Mouse (Mus musculus): Measurements from ENCODE around the gene Rpl35.
"Not testable (repeated sequence)": the region's sequence is repeated elsewhere in the genome, so short reads cannot be mapped to it uniquely, and the experiment has no call there.

The Rpl35 gene

GRCm38 (mm10) chr2:39005574-39006079 lies at the start of gene Rpl35:
Gene Rpl35, minus strand, starts transcription at chr2:39005624.
- DNase-seq, result peak; percentile 83

- DNase-seq, result no peak
Observed at GRCm38 (mm10) chr2:39048515-39048914, 43.1 kb upstream of the Rpl35 start.

- DNase-seq, result no peak
Observed at GRCm38 (mm10) chr2:39040215-39040614, 34.8 kb upstream of the Rpl35 start.

GRCm38 (mm10) chr2:39031611-39032010 lies 26.2 kb upstream of the Rpl35 start:
- DNase-seq, result no peak

GRCm38 (mm10) chr2:39020004-39020403 lies 14.6 kb upstream of the Rpl35 start:
- DNase-seq, result no peak

- DNase-seq, result no peak
Observed at GRCm38 (mm10) chr2:39016581-39016980, 11.2 kb upstream of the Rpl35 start.

GRCm38 (mm10) chr2:39012768-39013279 lies 7.4 kb upstream of the Rpl35 start:
- no peak for DNase-seq

- no peak for DNase-seq
Observed at GRCm38 (mm10) chr2:39011971-39012370, 6.5 kb upstream of the Rpl35 start.

GRCm38 (mm10) chr2:39011264-39011663 lies 5.8 kb upstream of the Rpl35 start:
- no peak for DNase-seq

GRCm38 (mm10) chr2:39010144-39010543 lies 4.7 kb upstream of the Rpl35 start:
- DNase-seq, result not testable (repeated sequence)

GRCm38 (mm10) chr2:39008954-39009365 lies 3.5 kb upstream of the Rpl35 start:
- peak; percentile 83 for DNase-seq

GRCm38 (mm10) chr2:39008350-39008851 lies 3.0 kb upstream of the Rpl35 start:
- no peak for DNase-seq

- peak; percentile 95 for DNase-seq
Observed at GRCm38 (mm10) chr2:39007865-39008264, 2.4 kb upstream of the Rpl35 start.

- DNase-seq, result no peak
Observed at GRCm38 (mm10) chr2:39006149-39006730, 816 bp upstream of the Rpl35 start.

- peak; percentile 94 for DNase-seq
Observed at GRCm38 (mm10) chr2:39004880-39005435, 466 bp downstream of the Rpl35 start, which contains the start of gene Arpc5l. Gene Arpc5l, plus strand, starts transcription at chr2:39005348.

- peak; percentile 42 for DNase-seq
Observed at GRCm38 (mm10) chr2:39004372-39004771, 1.1 kb downstream of the Rpl35 start.

GRCm38 (mm10) chr2:39003512-39003911 lies 1.9 kb downstream of the Rpl35 start:
- no peak for DNase-seq

- DNase-seq, result no peak
Observed at GRCm38 (mm10) chr2:39003106-39003505, 2.3 kb downstream of the Rpl35 start.

- DNase-seq, result no peak
Observed at GRCm38 (mm10) chr2:39001866-39002265, 3.6 kb downstream of the Rpl35 start.

- no peak for DNase-seq
Observed at GRCm38 (mm10) chr2:39000587-39000919, 4.9 kb downstream of the Rpl35 start.

GRCm38 (mm10) chr2:38999910-39000586 lies 5.4 kb downstream of the Rpl35 start:
- no peak for DNase-seq

- no peak for DNase-seq
Observed at GRCm38 (mm10) chr2:38999381-38999780, 6.0 kb downstream of the Rpl35 start.

Data from thymus, postnatal 4 days (tissue).